Mouse (Mus musculus): ENCODE results near the gene Ecd.

GRCm38 (mm10) chr14:20397220-20397619 lies 49.3 kb upstream of the Ecd start:
- TF ChIP-seq MAFK (IDR thresholded peaks at IDR 0.05; ENCODE audit: insufficient read depth, low read depth, low read length) = no peak
- no peak for TF ChIP-seq ZC3H11A (IDR thresholded peaks at IDR 0.05; ENCODE audit: borderline replicate concordance, low read depth, low read length)
- TF ChIP-seq HCFC1 (IDR thresholded peaks at IDR 0.05; ENCODE audit: borderline replicate concordance, insufficient read depth, low read length) = no peak

Measured in ES-E14 (cell line).